Mouse (Mus musculus): ENCODE measurements around the gene Pbx1.

Pbx1 gene

GRCm38 (mm10) chr1:168258856-168259255, 173.2 kb downstream of the Pbx1 start:
- DNase-seq = no peak

DNA sequence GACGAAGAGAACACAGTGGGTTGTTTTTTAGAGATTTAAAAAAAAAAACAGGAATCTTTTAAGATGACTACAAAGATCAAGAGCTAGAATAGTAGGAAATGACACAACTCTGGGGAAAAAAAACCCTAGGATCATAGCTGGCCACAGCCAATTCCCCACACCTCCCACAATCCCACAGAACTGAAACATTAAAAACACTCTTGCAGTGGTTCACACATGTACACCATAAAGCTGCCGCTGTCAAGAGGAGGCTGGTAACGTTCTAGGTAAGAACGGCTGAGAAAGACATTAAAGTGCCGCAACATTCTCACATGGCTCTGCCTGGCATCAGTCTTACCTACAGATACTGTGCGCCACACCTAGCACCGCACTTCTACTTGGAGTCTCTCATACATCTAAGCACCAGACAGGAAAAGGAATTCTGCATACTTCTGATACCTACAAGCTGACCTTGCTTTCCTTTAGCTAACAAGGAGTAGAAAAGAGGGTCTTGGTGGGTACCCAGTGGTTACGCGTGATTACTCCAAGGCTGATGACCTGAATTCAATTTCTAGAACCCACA, 176.6 kb downstream of the Pbx1 start:
- no peak for DNase-seq

DNA sequence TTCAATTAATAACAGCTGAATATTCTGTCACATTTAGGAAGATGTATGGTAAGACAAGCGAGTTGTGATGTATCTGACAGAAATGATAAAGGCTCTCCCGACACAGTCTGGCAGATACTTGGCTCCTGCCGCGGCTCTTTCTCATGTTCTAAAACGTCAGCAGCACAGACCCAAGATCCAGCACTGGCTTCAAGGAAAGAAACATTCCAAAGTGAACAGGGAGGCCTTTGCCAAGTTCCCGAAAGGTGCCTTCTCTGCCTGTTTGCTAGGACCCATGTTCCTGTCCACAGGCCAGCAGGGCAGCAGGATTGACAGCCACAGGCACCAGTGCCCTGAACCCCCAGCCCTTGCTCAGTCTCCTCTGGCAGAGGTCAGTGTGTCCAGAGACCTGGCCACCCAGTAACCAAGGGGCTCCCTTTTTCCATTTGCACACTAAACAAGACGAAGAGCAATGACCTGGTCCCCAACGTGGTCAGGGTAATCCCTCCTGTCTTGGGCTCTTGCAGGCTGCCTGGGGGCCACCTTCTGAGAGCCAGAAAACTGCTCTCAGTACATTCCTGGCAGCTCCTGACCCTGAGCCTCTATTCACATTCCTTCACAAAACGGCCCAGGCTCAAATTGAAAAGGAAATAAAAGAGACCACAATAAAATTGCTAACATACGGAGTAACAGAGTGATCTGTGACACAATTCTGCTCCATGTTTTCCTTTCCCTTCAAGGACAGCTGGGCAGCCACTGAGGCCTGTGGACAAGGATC, 184.9 kb downstream of the Pbx1 start:
- no peak for DNase-seq

- DNase-seq = no peak
Measured at GRCm38 (mm10) chr1:168245539-168245938, 186.5 kb downstream of the Pbx1 start.

- DNase-seq = no peak
Measured at GRCm38 (mm10) chr1:168243759-168244158, 188.3 kb downstream of the Pbx1 start.

- no peak for DNase-seq
Measured at GRCm38 (mm10) chr1:168243068-168243467, 189.0 kb downstream of the Pbx1 start.

- DNase-seq = no peak
Measured at GRCm38 (mm10) chr1:168241316-168241715, 190.8 kb downstream of the Pbx1 start.

- DNase-seq = no peak
Measured at GRCm38 (mm10) chr1:168240846-168241245, 191.2 kb downstream of the Pbx1 start.

DNA sequence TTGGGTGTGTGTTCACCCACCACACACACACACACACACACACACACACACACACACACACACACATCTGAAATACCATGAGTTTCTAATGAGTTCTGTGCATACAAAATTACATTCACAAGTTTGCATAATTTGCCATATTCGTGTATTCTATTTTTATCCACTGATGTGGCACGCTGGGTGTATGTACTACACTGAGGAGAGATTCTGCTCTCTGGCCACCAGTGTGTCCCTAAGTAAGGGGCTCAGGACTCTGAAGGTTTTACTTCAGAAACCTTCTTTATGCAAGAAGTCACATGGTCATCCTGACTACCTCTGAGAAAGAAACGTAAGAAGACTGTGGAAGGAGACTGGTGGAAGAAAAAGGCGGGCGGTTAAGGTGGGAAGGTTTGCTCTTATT, 191.7 kb downstream of the Pbx1 start:
- no peak for DNase-seq

DNA sequence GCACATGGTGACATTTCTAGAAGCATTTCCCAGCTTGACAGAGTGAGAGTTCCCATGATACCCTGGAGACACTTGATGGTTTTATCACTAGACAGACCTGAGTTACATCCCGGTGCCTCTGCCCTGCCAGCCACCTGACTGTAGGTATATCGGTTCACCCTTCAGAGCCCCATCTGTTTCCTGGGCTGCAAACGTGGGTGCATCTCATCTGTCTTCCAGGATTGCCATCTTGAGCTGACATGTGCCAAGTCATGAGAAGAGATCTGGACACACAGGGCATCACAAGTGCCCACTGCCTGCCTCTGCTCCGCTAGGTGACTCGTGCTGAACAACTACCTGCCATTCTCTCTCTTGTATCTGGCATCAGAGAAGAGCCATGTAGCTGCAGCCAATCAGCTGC, 196.0 kb downstream of the Pbx1 start:
- DNase-seq = no peak

GRCm38 (mm10) chr1:168234355-168234754, 197.7 kb downstream of the Pbx1 start:
- DNase-seq = no peak

GRCm38 (mm10) chr1:168233182-168233581, 198.9 kb downstream of the Pbx1 start:
- no peak for DNase-seq

DNA sequence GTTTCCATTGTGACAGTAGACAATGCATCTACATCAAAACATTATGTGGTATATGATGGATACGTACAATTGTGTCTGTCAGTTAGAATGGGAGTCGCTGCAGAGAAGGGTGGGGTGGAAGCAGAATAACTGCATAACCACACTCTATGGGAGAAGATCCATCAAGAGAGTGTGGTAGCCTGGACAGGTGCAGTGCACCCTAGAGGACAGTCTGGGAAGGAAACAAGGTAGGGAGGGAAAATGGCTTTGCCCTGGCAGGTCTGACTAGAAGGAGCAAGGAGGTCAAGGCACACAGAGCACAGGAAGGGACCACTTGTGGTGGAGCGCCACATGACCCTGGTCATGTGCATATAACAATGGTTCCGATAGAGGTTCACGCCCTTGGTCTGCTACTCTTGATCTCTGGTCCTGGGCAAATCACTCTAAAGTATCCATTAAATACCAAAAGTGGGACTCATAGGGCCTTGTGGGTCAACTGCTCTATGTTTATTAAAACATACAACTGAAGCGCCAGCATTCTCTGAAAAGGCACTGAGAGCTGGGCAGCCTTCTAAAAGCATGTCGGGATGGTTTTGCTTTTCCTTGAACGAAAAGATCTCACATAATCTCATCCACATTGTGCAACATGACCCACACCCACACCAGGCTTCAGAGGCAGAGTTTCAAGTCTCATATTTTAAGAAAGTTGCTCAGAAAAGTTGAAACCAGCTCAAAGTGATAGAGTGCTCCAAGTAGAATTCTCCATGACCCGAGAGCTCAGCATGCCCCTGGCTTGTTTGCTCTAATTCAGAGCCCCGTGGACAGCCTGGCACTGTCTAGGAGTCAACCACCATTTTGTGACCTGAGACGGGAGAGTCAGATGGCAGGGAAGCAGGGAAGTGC, 200.3 kb downstream of the Pbx1 start:
- no peak for DNase-seq

GRCm38 (mm10) chr1:168230858-168231257, 201.2 kb downstream of the Pbx1 start:
- DNase-seq = no peak

- no peak for DNase-seq
Measured at GRCm38 (mm10) chr1:168230134-168230533, 201.9 kb downstream of the Pbx1 start.

GRCm38 (mm10) chr1:168228756-168229526, 203.1 kb downstream of the Pbx1 start:
- DNase-seq = no peak

GRCm38 (mm10) chr1:168226150-168226549, 205.9 kb downstream of the Pbx1 start:
- no peak for DNase-seq

DNA sequence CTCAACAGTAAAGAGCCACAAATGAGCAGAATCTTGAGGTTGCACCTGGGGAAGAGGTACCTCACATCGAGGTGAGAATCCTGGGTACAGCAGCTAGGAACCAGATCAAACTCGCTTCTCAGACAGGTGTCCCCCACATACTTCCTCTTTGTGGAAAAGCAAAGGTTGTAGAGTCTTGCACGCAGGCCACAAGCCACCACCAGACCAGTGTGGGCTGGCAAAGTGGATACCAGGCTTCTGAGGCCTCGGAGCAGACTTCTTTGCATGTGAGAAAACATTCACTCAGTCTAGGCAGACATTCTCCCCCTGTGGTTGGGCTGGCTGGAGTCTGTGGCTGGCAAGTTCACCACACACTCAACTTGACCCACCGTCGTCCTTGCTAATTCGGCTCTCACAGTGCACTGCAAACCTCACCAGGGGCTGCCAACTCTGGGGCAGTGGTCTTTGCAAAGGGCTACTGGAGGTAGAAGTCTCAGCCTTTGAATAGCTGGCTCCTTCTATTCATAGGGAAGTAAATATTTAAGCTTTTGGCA, 206.4 kb downstream of the Pbx1 start:
- no peak for DNase-seq

DNA sequence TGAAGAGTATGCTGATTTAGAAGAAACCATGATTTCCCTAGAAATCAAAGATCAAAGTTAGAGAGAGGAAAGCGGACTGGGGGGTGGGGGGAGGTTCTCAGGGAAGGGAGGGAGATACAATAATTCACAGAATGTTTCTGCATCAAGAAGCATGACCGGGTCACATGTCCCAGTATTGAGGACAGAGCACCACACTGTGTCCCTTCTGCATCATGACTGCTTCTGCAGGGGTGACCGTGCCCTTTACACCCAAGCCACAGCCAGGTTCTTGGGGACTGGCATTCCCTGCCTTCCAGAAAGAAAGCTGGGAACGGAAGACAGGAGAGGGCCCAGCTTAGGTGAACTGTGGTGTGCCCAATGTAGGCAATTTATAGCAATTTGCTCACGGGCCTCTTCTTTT, 207.9 kb downstream of the Pbx1 start:
- DNase-seq = no peak

- DNase-seq = no peak
Measured at GRCm38 (mm10) chr1:168222794-168223193, 209.3 kb downstream of the Pbx1 start.

DNA sequence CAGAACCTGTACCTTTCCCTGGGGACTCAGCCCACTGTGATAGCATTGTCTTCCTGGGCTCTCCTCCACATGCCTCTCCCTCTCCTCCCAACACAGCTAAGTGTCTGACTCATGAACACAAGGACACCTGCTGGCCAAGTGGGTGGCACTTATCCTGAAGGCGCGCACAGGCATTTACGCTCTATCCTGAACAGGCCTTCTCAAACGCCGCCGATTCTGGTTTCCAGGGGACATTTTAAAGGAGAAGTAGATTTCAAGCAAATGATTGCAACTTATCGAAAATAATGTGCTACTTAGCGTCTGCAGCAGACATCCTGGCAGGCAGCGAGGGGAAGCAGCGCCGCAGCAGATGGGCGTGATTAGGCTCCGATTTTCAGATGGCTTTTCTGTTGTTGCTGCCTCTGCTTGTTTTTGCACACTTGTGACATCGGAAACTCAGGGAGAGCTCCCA, 211.0 kb downstream of the Pbx1 start:
- DNase-seq = no peak

GRCm38 (mm10) chr1:168215896-168216747, 215.9 kb downstream of the Pbx1 start:
- no peak for DNase-seq
